14 mouse cellular contexts compared by ENCODE assay signal in genomic region chr6:95109691-95110450, GRCm38 (mm10).
DNase-seq lines count a peak whose midpoint lies in the region.
"Had no signal": no experiment of that assay in that cellular context is flagged by ENCODE, and none has a peak within 500 bp of the region (broad histone marks: within the 10 kb centered on the region; RNA-seq: fewer than 3 reads in every experiment).

No protein-coding gene starts in this region.

- DNase-seq in cerebellum, postnatal 10 days = peak; percentile 9 to 21
- DNase-seq in cerebellum, postnatal 4 days (ENCODE audit: low spot score in 2 of 2) = no peak
- DNase-seq in layer of hippocampus, adult 9-11 months = peak; percentile 35
- no peak for DNase-seq in layer of hippocampus, adult 9-10 months (ENCODE audit: low spot score)
- DNase-seq in R1 (ENCODE audit: low read depth, low spot score) = peak; percentile 55
- DNase-seq in telencephalon, adult 2 months (ENCODE audit: low read depth, low spot score) = peak; percentile 33
- DNase-seq in spleen, postnatal 14 days (ENCODE audit: low spot score in 2 of 2) = no peak
- DNase-seq: adrenal gland, adult 8-10 months; B cell, adult 2 months; cerebellum, adult 18-20 months; cerebellum, adult 9-11 months; gastrocnemius, postnatal 14 days; heart, adult 2 months; heart, postnatal 14 days had no signal

Comparison
In these comparisons a context has a peak if more than half of its experiments do, and no peak if none do; other contexts are left out.
1. DNase-seq: peak in cerebellum, postnatal 10 days (2 of 2), layer of hippocampus, adult 9-11 months (single experiment), R1 (single experiment) and telencephalon, adult 2 months (single experiment); none in cerebellum, postnatal 4 days (0 of 2), layer of hippocampus, adult 9-10 months (single experiment) and spleen, postnatal 14 days (0 of 2).